Mouse (Mus musculus) CD4-positive, CD25-positive, alpha-beta regulatory T cell, adult 9 weeks (primary cell): ENCODE data around the gene Olfr1209. TPM values are rescaled to one million over a fixed set of nuclear protein-coding genes. Genes with fewer than 3 reads are reported as not detected.

Experiments
- polyA plus RNA-seq: library from polyadenylated mRNA; unstranded; fragments of 100-300 nt; shearing (Covaris generic); gene quantifications from one replicate; pipeline ENCODE4 v1.2.1, GENCODE M21; 2017

Gene Olfr1209
- not detected for polyA plus RNA-seq

DNA sequence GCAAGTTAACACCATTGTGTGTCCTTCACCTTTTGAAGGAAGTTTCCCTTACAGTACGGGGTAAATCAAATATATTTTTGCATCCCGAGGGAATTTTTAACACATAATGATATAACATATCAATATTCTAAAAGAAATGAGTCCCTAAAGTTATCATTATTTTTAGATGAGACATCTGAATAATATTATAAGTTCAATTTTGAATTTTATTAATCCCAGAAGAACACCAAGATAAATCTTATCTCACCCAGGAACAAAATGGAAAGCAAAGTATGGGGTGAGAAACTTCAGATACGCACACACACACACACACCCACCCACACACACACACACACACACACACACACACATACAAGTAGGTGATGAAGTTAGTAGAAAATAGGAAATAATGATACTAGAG lies at the start of gene Olfr1209:
Gene Olfr1209, minus strand, starts transcription at position 101 of the 400 bp plus-strand sequence.

GRCm38 (mm10) chr2:88953669-88954068 lies 38.7 kb upstream of the Olfr1209 start, which contains the start of gene Olfr1212:
TSS of gene Olfr1212 (plus strand) at chr2:88953969.

GRCm38 (mm10) chr2:88938011-88938410 lies 23.1 kb upstream of the Olfr1209 start, which contains the start of gene Olfr1211:
TSS of gene Olfr1211 (minus strand) at chr2:88938111.

DNA sequence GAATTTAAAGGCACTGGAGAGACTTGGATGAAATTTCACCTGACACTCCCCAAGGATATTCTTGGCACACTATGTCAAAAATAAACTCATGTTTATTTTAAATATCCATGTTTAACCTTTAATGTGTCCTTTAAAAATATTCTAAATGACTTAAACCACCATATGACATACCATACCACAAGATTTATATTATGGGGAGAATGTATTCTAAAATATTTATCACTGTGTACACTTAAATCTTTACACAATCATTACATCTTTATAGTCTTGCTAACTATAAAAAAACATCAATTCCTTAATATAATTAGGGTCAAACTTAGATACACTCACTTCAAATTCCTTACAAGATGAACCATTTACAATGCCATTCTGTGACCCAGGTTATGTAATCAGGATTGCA lies 12.7 kb downstream of the Olfr1209 start, which contains the start of gene Olfr1208:
Gene Olfr1208, minus strand, starts transcription at position 101 of the 400 bp plus-strand sequence.

DNA sequence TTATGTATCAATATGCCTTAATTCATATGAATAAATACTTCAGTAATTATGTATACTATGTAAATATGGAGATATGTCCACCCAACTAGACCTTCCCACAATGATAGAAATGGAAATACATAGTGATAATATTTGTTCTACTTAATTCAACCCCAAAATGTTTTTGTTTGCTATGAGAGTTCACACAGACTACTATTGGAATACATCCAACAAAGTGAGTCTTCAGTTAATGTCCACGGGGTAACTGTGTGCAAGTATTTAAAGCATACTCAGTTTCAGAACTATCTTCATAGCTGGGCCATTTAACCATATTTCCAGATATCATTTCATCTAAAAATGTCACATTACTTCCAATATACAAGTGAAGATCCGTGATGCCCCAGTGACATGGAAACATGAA lies 52.0 kb downstream of the Olfr1209 start, which contains the start of gene Olfr1206:
Gene Olfr1206, plus strand, starts transcription at position 301 of the 400 bp plus-strand sequence.

Other genes with a start within 250 kb of the Olfr1209 start
- not detected for gene Olfr1193, start 239.5 kb downstream of the Olfr1209 start, polyA plus RNA-seq
- not detected for gene Olfr1195, start 226.0 kb downstream of the Olfr1209 start, polyA plus RNA-seq
- gene Olfr1196, start 210.6 kb downstream of the Olfr1209 start, polyA plus RNA-seq, result not detected
- not detected for gene Olfr1197, start 182.8 kb downstream of the Olfr1209 start, polyA plus RNA-seq
- gene Olfr1198, start 163.8 kb downstream of the Olfr1209 start, polyA plus RNA-seq, result not detected
- not detected for gene Olfr1199, start 154.7 kb downstream of the Olfr1209 start, polyA plus RNA-seq
- not detected for gene Olfr1200, start 144.7 kb downstream of the Olfr1209 start, polyA plus RNA-seq
- not detected for gene Olfr1201, start 122.1 kb downstream of the Olfr1209 start, polyA plus RNA-seq
- not detected for gene Olfr1202, start 100.7 kb downstream of the Olfr1209 start, polyA plus RNA-seq
- gene Olfr1205, start 85.4 kb downstream of the Olfr1209 start, polyA plus RNA-seq, result 0.04 TPM
- gene Olfr1204, start 65.9 kb downstream of the Olfr1209 start, polyA plus RNA-seq, result not detected
- gene Olfr1206, start 51.9 kb downstream of the Olfr1209 start, polyA plus RNA-seq, result not detected
- not detected for gene Olfr1208, start 12.8 kb downstream of the Olfr1209 start, polyA plus RNA-seq
- not detected for gene Olfr1211, start 23.0 kb upstream of the Olfr1209 start, polyA plus RNA-seq
- gene Olfr1212, start 38.8 kb upstream of the Olfr1209 start, polyA plus RNA-seq, result not detected
- not detected for gene Gm13762, start 65.1 kb upstream of the Olfr1209 start, polyA plus RNA-seq
- not detected for gene Olfr1214, start 77.5 kb upstream of the Olfr1209 start, polyA plus RNA-seq
- gene Olfr1215, start 91.8 kb upstream of the Olfr1209 start, polyA plus RNA-seq, result not detected
- gene Olfr1216, start 103.2 kb upstream of the Olfr1209 start, polyA plus RNA-seq, result not detected
- gene Olfr1217, start 116.9 kb upstream of the Olfr1209 start, polyA plus RNA-seq, result 0.06 TPM
- gene Olfr1218, start 146.0 kb upstream of the Olfr1209 start, polyA plus RNA-seq, result not detected
- not detected for gene Olfr1219, start 168.4 kb upstream of the Olfr1209 start, polyA plus RNA-seq
- gene Olfr1220, start 191.7 kb upstream of the Olfr1209 start, polyA plus RNA-seq, result not detected
- gene Olfr1221, start 202.1 kb upstream of the Olfr1209 start, polyA plus RNA-seq, result not detected
- not detected for gene Olfr1222, start 217.9 kb upstream of the Olfr1209 start, polyA plus RNA-seq
- gene Olfr1223, start 236.4 kb upstream of the Olfr1209 start, polyA plus RNA-seq, result not detected
- gene Olfr1224-ps1, start 248.9 kb upstream of the Olfr1209 start, polyA plus RNA-seq, result not detected